Mouse (Mus musculus) midbrain, embryonic 13.5 days (tissue): ENCODE measurements around the gene Aagab. TPM values are rescaled to one million over a fixed set of nuclear protein-coding genes. Genes with fewer than 3 reads are reported as not detected.

Source experiments
- ATAC-seq: fragments of 200-750 bp; cut with Nextera tagmentation; 2 replicates; pipeline ENCODE4 v1.8.0; 2017; ENCODE audit warnings: mild to moderate bottlenecking, moderate TSS enrichment, moderate library complexity
- H3K27ac ChIP-seq: fragments of 300-500 bp; sonication (generic); 2 replicates; pipeline ENCODE4 v1.5.1; 2015; ENCODE audit warnings: inconsistent platforms, mild to moderate bottlenecking, moderate library complexity
- H3K27me3 ChIP-seq: fragments of 300-500 bp; sonication (generic); 2 replicates; pipeline ENCODE4 v1.6.1; 2015; ENCODE audit warnings: mild to moderate bottlenecking, inconsistent platforms
- H3K36me3 ChIP-seq: fragments of 300-500 bp; sonication (generic); 2 replicates; pipeline ENCODE4 v1.6.1; 2015; ENCODE audit warnings: mild to moderate bottlenecking, inconsistent platforms
- H3K4me1 ChIP-seq: fragments of 300-500 bp; sonication (generic); replicated peaks from 2 replicates; pipeline ENCODE4 v1.6.1; 2015; ENCODE audit warnings: inconsistent platforms
- H3K4me2 ChIP-seq: fragments of 300-500 bp; sonication (generic); replicated peaks from 2 replicates; pipeline ENCODE4 v1.6.1; 2015; ENCODE audit warnings: moderate library complexity, mild to moderate bottlenecking, inconsistent platforms
- H3K4me3 ChIP-seq: fragments of 300-500 bp; sonication (generic); replicated peaks from 2 replicates; pipeline ENCODE4 v1.5.1; 2015; ENCODE audit warnings: mild to moderate bottlenecking, inconsistent platforms
- H3K9ac ChIP-seq: fragments of 300-500 bp; sonication (generic); replicated peaks from 2 replicates; pipeline ENCODE4 v1.6.1; 2015; ENCODE audit warnings: mild to moderate bottlenecking, inconsistent platforms
- H3K9me3 ChIP-seq: fragments of 300-500 bp; sonication (generic); 2 replicates; pipeline ENCODE4 v1.6.1; 2016; ENCODE audit warnings: mild to moderate bottlenecking, inconsistent platforms
- WGBS: fragments of 180-500 bp; shearing (Covaris S2); methylation state at CpG from one replicate; pipeline ENCODE4 v1.1.7; 2015; 5-methylcytosine and 5-hydroxymethylcytosine counted together
- polyA plus RNA-seq: library from polyadenylated mRNA; unstranded; fragments of >200 nt; fragmentation: Nextera tagmentation; extraction: Ambion mirVana; gene quantifications from 2 replicates; pipeline ENCODE4 v1.2.1, GENCODE M21; 2015

The Aagab gene
- polyA plus RNA-seq, 1 experiment from 2014 or later = 60.0 TPM

- no peak for ATAC-seq
- Histone ChIP-seq H3K4me3 (no peak overlapping the region), H3K9me3 (no peaks in the 10 kb centered on the region), H3K27ac (no peak overlapping the region), H3K36me3 (no peaks in the 10 kb centered on the region), H3K4me2 (no peak overlapping the region), H3K4me1 (no peaks in the 10 kb centered on the region), H3K9ac (no peak overlapping the region), H3K27me3 (no peaks in the 10 kb centered on the region)
- 95% methylated on average over 2 of the region's 2 CpGs for WGBS
Observed at GRCm38 (mm10) chr9:63682943-63683342, 80.5 kb downstream of the Aagab start.

GRCm38 (mm10) chr9:63684277-63684676 lies 81.8 kb downstream of the Aagab start:
- H3K4me3 ChIP-seq = no peak overlapping the region
- H3K27me3 ChIP-seq = no peaks in the 10 kb centered on the region
- no peaks in the 10 kb centered on the region for H3K9me3 ChIP-seq
- no peaks in the 10 kb centered on the region for H3K36me3 ChIP-seq
- no peak for ATAC-seq
- WGBS = 95% methylated on average over 6 of the region's 6 CpGs
- no peak overlapping the region for H3K27ac ChIP-seq
- H3K4me1 ChIP-seq = no peaks in the 10 kb centered on the region
- H3K9ac ChIP-seq = no peak overlapping the region
- no peak overlapping the region for H3K4me2 ChIP-seq

GRCm38 (mm10) chr9:63685352-63685751 lies 82.9 kb downstream of the Aagab start:
- 0 out of 2 replicates have a peak, but pooled peaks cover 2% of the 10 kb centered on the region for H3K9me3 ChIP-seq
- H3K9ac ChIP-seq = no peak overlapping the region
- no peak for ATAC-seq
- H3K27ac ChIP-seq = no peak overlapping the region
- no peaks in the 10 kb centered on the region for H3K36me3 ChIP-seq
- no peak overlapping the region for H3K4me2 ChIP-seq
- no peaks in the 10 kb centered on the region for H3K4me1 ChIP-seq
- 52% methylated on average over 5 of the region's 5 CpGs for WGBS
- no peak overlapping the region for H3K4me3 ChIP-seq
- H3K27me3 ChIP-seq = no peaks in the 10 kb centered on the region

- H3K4me1 ChIP-seq = no peaks in the 10 kb centered on the region
Observed at GRCm38 (mm10) chr9:63687413-63688015, 85.1 kb downstream of the Aagab start.

GRCm38 (mm10) chr9:63690511-63690910 lies 88.1 kb downstream of the Aagab start:
- 100% methylated on average over 1 of the region's 1 CpGs for WGBS

More at GRCm38 (mm10) chr9:63687413-63688015, 85.1 kb downstream of the Aagab start:
- H3K9ac ChIP-seq = no peak overlapping the region
- no peak for ATAC-seq
- H3K27ac ChIP-seq = 0 out of 2 replicates have a peak overlapping the region, but pooled peaks have one; percentile 2
- WGBS = 85% methylated on average over 7 of the region's 7 CpGs
- H3K36me3 ChIP-seq = no peaks in the 10 kb centered on the region
- H3K4me2 ChIP-seq = no peak overlapping the region
- H3K9me3 ChIP-seq = 0 out of 2 replicates have a peak, but pooled peaks cover 3% of the 10 kb centered on the region
- no peaks in the 10 kb centered on the region for H3K27me3 ChIP-seq
- H3K4me3 ChIP-seq = no peak overlapping the region

GRCm38 (mm10) chr9:63691960-63692359 lies 89.5 kb downstream of the Aagab start:
- Histone ChIP-seq H3K27me3 (no peaks in the 10 kb centered on the region), H3K9me3 (0 out of 2 replicates have a peak, but pooled peaks cover 3% of the 10 kb centered on the region), H3K4me3 (no peak overlapping the region), H3K36me3 (no peaks in the 10 kb centered on the region), H3K27ac (no peak overlapping the region), H3K4me2 (no peak overlapping the region), H3K4me1 (peaks cover 4% of the 10 kb centered on the region), H3K9ac (no peak overlapping the region)
- 91% methylated on average over 2 of the region's 2 CpGs for WGBS
- ATAC-seq = no peak

More at GRCm38 (mm10) chr9:63690511-63690910, 88.1 kb downstream of the Aagab start:
- Histone ChIP-seq H3K27me3 (no peaks in the 10 kb centered on the region), H3K4me1 (no peaks in the 10 kb centered on the region), H3K9me3 (0 out of 2 replicates have a peak, but pooled peaks cover 3% of the 10 kb centered on the region), H3K9ac (no peak overlapping the region), H3K4me3 (no peak overlapping the region), H3K36me3 (no peaks in the 10 kb centered on the region), H3K4me2 (no peak overlapping the region), H3K27ac (no peak overlapping the region)
- ATAC-seq = no peak

Other genes starting within 250 kb of the Aagab start
- gene Map2k5, start 224.8 kb upstream of the Aagab start, polyA plus RNA-seq = 37.7 and 40.9 TPM in 2 replicates
- gene 2300009A05Rik, start 203.4 kb upstream of the Aagab start, polyA plus RNA-seq = 58.4 TPM in 2 replicates
- 0.15 TPM in 1 of 2 replicates, not detected in the other for gene Iqch, start 167 bp upstream of the Aagab start, polyA plus RNA-seq
- gene Smad3, start 155.3 kb downstream of the Aagab start, polyA plus RNA-seq = 10.1 and 11.6 TPM in 2 replicates